Comparison of ENCODE assay signal across 22 mouse cellular contexts in the genomic region with DNA sequence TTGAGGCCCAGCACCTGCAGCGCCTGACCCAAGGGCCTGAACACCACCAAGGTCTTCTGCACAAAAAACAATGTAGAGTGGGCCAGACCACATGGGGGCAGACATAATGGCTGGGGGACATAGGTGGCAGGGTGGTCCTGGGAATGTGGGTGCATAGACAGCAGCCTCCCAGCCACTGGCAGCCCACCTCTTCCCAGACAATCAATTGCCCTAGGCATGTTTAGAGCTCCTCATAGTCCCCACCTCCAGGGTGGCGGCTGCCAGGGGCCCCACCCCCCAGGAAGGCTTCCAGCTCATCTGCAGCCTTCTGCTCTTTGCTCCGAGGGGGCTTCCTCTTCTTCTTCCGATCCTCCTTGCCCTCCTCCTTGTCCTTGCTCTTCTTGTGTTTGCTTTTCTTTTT. TPM values are rescaled to one million over a fixed set of nuclear protein-coding genes. Genes with fewer than 3 reads are reported as not detected.
DNase-seq lines count a peak whose midpoint lies in the region; ATAC-seq lines count a peak whose summit lies in the region.
"Had no signal": no experiment of that assay in that cellular context is flagged by ENCODE, and none has a peak within 500 bp of the region (broad histone marks: within the 10 kb centered on the region; RNA-seq: fewer than 3 reads in every experiment).

No protein-coding gene starts in this region.

- H3K4me1 ChIP-seq in neural tube, embryonic 15.5 days = peaks cover 53% of the 10 kb centered on the region

- 73% methylated on average over 4 of the region's 4 CpGs for WGBS in neural tube, embryonic 15.5 days

- no peak overlapping the region for H3K4me2 ChIP-seq in neural tube, embryonic 15.5 days
- H3K4me2 ChIP-seq: forebrain, embryonic 15.5 days; heart, embryonic 12.5 days; kidney, embryonic 15.5 days; limb, embryonic 12.5 days; liver, embryonic 15.5 days; midbrain, embryonic 15.5 days had no signal

- intact Hi-C loops in left cerebral cortex, postnatal 4 days (cut with DNase I) = no loop called here
- intact Hi-C loops in left cerebral cortex, postnatal 14 days (cut with DNase I) = no loop called here

- ATAC-seq in neural tube, embryonic 15.5 days (ENCODE audit: low FRiP score) = no peak
- ATAC-seq: forebrain, embryonic 15.5 days; intestine, embryonic 16.5 days; midbrain, embryonic 15.5 days had no signal

- peaks cover 46% of the 10 kb centered on the region for H3K36me3 ChIP-seq in neural tube, embryonic 15.5 days

- no peak overlapping the region for H3K4me3 ChIP-seq in neural tube, embryonic 15.5 days (replicated peaks)
- H3K4me3 ChIP-seq: embryonic facial prominence, embryonic 10.5 days; erythroblast, embryonic 14.5 days; forebrain, embryonic 15.5 days; heart, embryonic 12.5 days; kidney, embryonic 15.5 days; limb, embryonic 12.5 days; liver, embryonic 15.5 days; megakaryocyte, embryonic 14.5 days; midbrain, embryonic 15.5 days had no signal

- peak; percentile 21 to 30 for DNase-seq in cerebellum, adult 18-20 months
- no peak for DNase-seq in cerebellum, adult 9-10 months
- peak; percentile 34 for DNase-seq in left cerebral cortex, postnatal 4 days
- DNase-seq in left cerebral cortex, postnatal 14 days (ENCODE audit: low spot score in 2 of 2) = no peak
- peak; percentile 45 to 55 for DNase-seq in cerebellum, postnatal 14 days
- DNase-seq in heart, postnatal 4 days = no peak
- DNase-seq: adrenal gland, postnatal 36 days; B cell, adult 2 months; layer of hippocampus, postnatal 36 days; lung, postnatal 14 days had no signal

- H3K9me3 ChIP-seq in neural tube, embryonic 15.5 days (replicated peaks) = no peaks in the 10 kb centered on the region
- H3K9me3 ChIP-seq: embryonic facial prominence, embryonic 10.5 days; forebrain, embryonic 15.5 days; heart, embryonic 12.5 days; kidney, embryonic 15.5 days; limb, embryonic 12.5 days; liver, embryonic 15.5 days; midbrain, embryonic 15.5 days had no signal

- H3K27me3 ChIP-seq in neural tube, embryonic 15.5 days (replicated peaks) = peaks cover 22% of the 10 kb centered on the region

- H3K27ac ChIP-seq in neural tube, embryonic 15.5 days (replicated peaks) = peak overlapping the region; percentile 71; the same call in 1 of the 2 replicates
- H3K27ac ChIP-seq: embryonic facial prominence, embryonic 10.5 days; forebrain, embryonic 15.5 days; kidney, embryonic 15.5 days; limb, embryonic 12.5 days; liver, embryonic 15.5 days; midbrain, embryonic 15.5 days had no signal

- no peak overlapping the region for H3K9ac ChIP-seq in neural tube, embryonic 15.5 days (replicated peaks)
- H3K9ac ChIP-seq: forebrain, embryonic 15.5 days; heart, embryonic 12.5 days; kidney, embryonic 15.5 days; liver, embryonic 15.5 days; midbrain, embryonic 15.5 days had no signal

RNA-seq across cellular contexts. Expression of gene Ajm1, which starts 2.0 kb away (rescaled TPM):
- 10 to 100 TPM; 49.0 to 59.4 TPM for total RNA-seq in left cerebral cortex, postnatal 4 days (2021)
- total RNA-seq in left cerebral cortex, postnatal 14 days (2021) = 100 to 1,000 TPM; 123 to 129 TPM
- 14.5 and 18.9 TPM in 2 replicates for polyA plus RNA-seq in neural tube, embryonic 15.5 days (2015; fragmentation: Nextera tagmentation; extraction: Ambion mirVana)
- total RNA-seq in heart, postnatal 4 days (2021) = under 1 TPM; 0.14 to 0.41 TPM
- total RNA-seq: granulocyte monocyte progenitor cell, adult 5-6 weeks had no signal
- polyA plus RNA-seq: erythroblast, embryonic 14.5 days; liver, embryonic 15.5 days had no signal

RNA-seq across cellular contexts. Expression of gene Phpt1, which starts 8.5 kb away (rescaled TPM):
- 10 to 100 TPM; 77.1 to 79.5 TPM for total RNA-seq in left cerebral cortex, postnatal 4 days (2021)
- total RNA-seq in left cerebral cortex, postnatal 14 days (2021) = 100 to 1,000 TPM in 1 of 2 experiments, 10 to 100 TPM in 1; 93.5 to 105 TPM
- polyA plus RNA-seq in neural tube, embryonic 15.5 days (2015; fragmentation: Nextera tagmentation; extraction: Ambion mirVana) = 159 and 181 TPM in 2 replicates
- 100 to 1,000 TPM; 100 to 101 TPM for total RNA-seq in heart, postnatal 4 days (2021)

RNA-seq across cellular contexts. Expression of gene Mamdc4, which starts 8.9 kb away (rescaled TPM):
- total RNA-seq in left cerebral cortex, postnatal 4 days (2021) = 1 to 10 TPM; 1.8 to 2.9 TPM
- total RNA-seq in left cerebral cortex, postnatal 14 days (2021) = 1 to 10 TPM; 1.8 to 2.1 TPM
- polyA plus RNA-seq in neural tube, embryonic 15.5 days (2015; fragmentation: Nextera tagmentation; extraction: Ambion mirVana) = 2.3 and 33.0 TPM in 2 replicates
- total RNA-seq in heart, postnatal 4 days (2021) = 1 to 10 TPM; 1.4 to 2.3 TPM

RNA-seq across cellular contexts. Expression of gene Rabl6, which starts 24.8 kb away (rescaled TPM):
- total RNA-seq in left cerebral cortex, postnatal 4 days (2021) = 10 to 100 TPM; 85.9 to 87.1 TPM
- 100 to 1,000 TPM; 117 to 118 TPM for total RNA-seq in left cerebral cortex, postnatal 14 days (2021)
- 66.8 and 69.6 TPM in 2 replicates for polyA plus RNA-seq in neural tube, embryonic 15.5 days (2015; fragmentation: Nextera tagmentation; extraction: Ambion mirVana)
- total RNA-seq in heart, postnatal 4 days (2021) = 10 to 100 TPM; 51.4 to 61.5 TPM

RNA-seq across cellular contexts. Expression of gene Edf1, which starts 25.9 kb away (rescaled TPM):
- total RNA-seq in left cerebral cortex, postnatal 4 days (2021) = 100 to 1,000 TPM; 154 to 155 TPM
- 100 to 1,000 TPM; 190 to 202 TPM for total RNA-seq in left cerebral cortex, postnatal 14 days (2021)
- 400 and 433 TPM in 2 replicates for polyA plus RNA-seq in neural tube, embryonic 15.5 days (2015; fragmentation: Nextera tagmentation; extraction: Ambion mirVana)
- 100 to 1,000 TPM; 151 to 152 TPM for total RNA-seq in heart, postnatal 4 days (2021)

Comparison
In these comparisons a context has a peak if more than half of its experiments do, and no peak if none do; other contexts are left out.
1. DNase-seq: peak in cerebellum, adult 18-20 months (2 of 2), left cerebral cortex, postnatal 4 days (single experiment) and cerebellum, postnatal 14 days (2 of 2); none in cerebellum, adult 9-10 months (single experiment), left cerebral cortex, postnatal 14 days (0 of 2) and heart, postnatal 4 days (single experiment).
2. RNA of gene Ajm1, which starts 2.0 kb away (total RNA-seq): 123 to 129 TPM in left cerebral cortex, postnatal 14 days and 49.0 to 59.4 TPM in left cerebral cortex, postnatal 4 days; 0.14 to 0.41 TPM in heart, postnatal 4 days; every median in the first group is over 10 times any median in the second.